Mouse (Mus musculus) intestine, postnatal 0 days (tissue): ENCODE results near the gene Prl7a2. TPM values are rescaled to one million over a fixed set of nuclear protein-coding genes. Genes with fewer than 3 reads are reported as not detected.

Experiments
- ATAC-seq: fragments of 200-750 bp; cut with Nextera tagmentation; 2 replicates; pipeline ENCODE4 v1.8.0; 2017; ENCODE audit warnings: mild to moderate bottlenecking, moderate TSS enrichment, moderate library complexity
- H3K27ac ChIP-seq: fragments of 300-500 bp; sonication (generic); 2 replicates; pipeline ENCODE4 v1.5.1; 2014; ENCODE audit warnings: mild to moderate bottlenecking, low read depth, low read length, moderate library complexity
- H3K27me3 ChIP-seq: fragments of 300-500 bp; sonication (generic); replicated peaks from 2 replicates; pipeline ENCODE4 v1.6.1; 2014; ENCODE audit warnings: low read length, mixed read lengths; ENCODE audit not compliant: control insufficient read depth, insufficient read depth
- H3K36me3 ChIP-seq: fragments of 300-500 bp; sonication (generic); 2 replicates; pipeline ENCODE4 v1.6.1; 2014; ENCODE audit warnings: mild to moderate bottlenecking, moderate library complexity; ENCODE audit not compliant: control insufficient read depth, insufficient read depth
- H3K4me1 ChIP-seq: fragments of 300-500 bp; sonication (generic); replicated peaks from 2 replicates; pipeline ENCODE4 v1.6.1; 2014; ENCODE audit warnings: antibody characterized with exemption, low read length, mixed read lengths; ENCODE audit not compliant: control insufficient read depth, insufficient read depth
- H3K4me2 ChIP-seq: fragments of 300-500 bp; sonication (generic); replicated peaks from 2 replicates; pipeline ENCODE4 v1.6.1; 2014; ENCODE audit warnings: low read depth, mild to moderate bottlenecking, moderate library complexity
- H3K4me3 ChIP-seq: fragments of 300-500 bp; sonication (generic); 2 replicates; pipeline ENCODE4 v1.5.1; 2014; ENCODE audit warnings: low read depth, low read length
- H3K9ac ChIP-seq: fragments of 300-500 bp; sonication (generic); 2 replicates; pipeline ENCODE4 v1.6.1; 2014; ENCODE audit warnings: mild to moderate bottlenecking, low read depth, low read length
- H3K9me3 ChIP-seq: fragments of 300-500 bp; sonication (generic); 2 replicates; pipeline ENCODE4 v1.6.1; 2016; ENCODE audit warnings: mixed run types; ENCODE audit not compliant: control insufficient read depth
- CTCF ChIP-seq: sonication (generic); IDR thresholded peaks from 2 replicates; pipeline ENCODE4 v1.5.1; 2016; ENCODE audit warnings: low read depth, mild to moderate bottlenecking, control low read depth, antibody characterized with exemption, moderate library complexity
- WGBS: fragments of 180-500 bp; shearing (Covaris S2); extraction: QIAGEN DNeasy Blood & Tissue Kit; methylation state at CpG from one replicate; pipeline ENCODE4 v1.1.7; 2014; 5-methylcytosine and 5-hydroxymethylcytosine counted together
- polyA plus RNA-seq: library from polyadenylated mRNA; unstranded; fragments of >200 nt; fragmentation: Nextera tagmentation; extraction: Ambion mirVana; gene quantifications from 2 replicates; pipeline ENCODE4 v1.2.1, GENCODE M21; 2015

Gene Prl7a2
- polyA plus RNA-seq, result not detected in 2 replicates

- Histone ChIP-seq H3K9ac (no peak within 1 kb of the TSS), H3K4me1 (no peaks in the 10 kb centered on the region), H3K27ac (no peak within 1 kb of the TSS), H3K27me3 (no peaks in the 10 kb centered on the region), H3K4me3 (no peak within 1 kb of the TSS), H3K4me2 (no peak within 1 kb of the TSS), H3K9me3 (no peaks in the 10 kb centered on the region), H3K36me3 (no peaks in the 10 kb centered on the region)
- ATAC-seq, result no peak
- no peak for TF ChIP-seq CTCF
- WGBS, result 77% methylated on average over 4 of the region's 4 CpGs
Observed at GRCm38 (mm10) chr13:27667936-27668335, at the start of gene Prl7a2. Gene Prl7a2, minus strand, starts transcription at chr13:27668036.

DNA sequence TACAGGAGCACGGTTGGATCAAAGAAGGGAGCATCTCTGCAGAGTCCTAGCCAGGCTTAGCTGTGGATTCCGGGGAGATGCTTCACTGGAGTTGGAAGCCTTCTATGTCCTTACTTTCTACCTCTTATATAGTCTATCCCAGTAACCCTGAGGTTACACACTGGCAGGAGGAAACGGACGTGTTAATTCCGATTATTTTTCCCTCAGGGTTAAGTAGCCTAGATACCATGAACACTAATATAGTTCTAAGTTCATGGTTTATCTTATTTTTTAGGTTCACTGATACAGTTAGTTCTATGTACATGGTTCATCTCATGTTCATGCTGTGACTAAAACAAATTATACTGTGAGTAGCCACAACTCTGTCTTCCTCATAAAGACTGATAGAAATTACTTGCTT lies 48.8 kb upstream of the Prl7a2 start, which contains the start of gene Prl7d1:
Gene Prl7d1 (minus strand): TSS at position 101 of the 400 bp plus-strand sequence.
- 72% methylated on average over 5 of the region's 5 CpGs for WGBS
- Histone ChIP-seq H3K9ac (no peak within 1 kb of the TSS), H3K4me3 (no peak within 1 kb of the TSS), H3K27me3 (no peaks in the 10 kb centered on the region), H3K36me3 (no peaks in the 10 kb centered on the region), H3K27ac (no peak within 1 kb of the TSS), H3K4me1 (no peaks in the 10 kb centered on the region), H3K9me3 (no peaks in the 10 kb centered on the region), H3K4me2 (no peak within 1 kb of the TSS)
- TF ChIP-seq CTCF, result no peak
- no peak for ATAC-seq

- Histone ChIP-seq H3K27ac (no peak overlapping the region), H3K9ac (no peak overlapping the region), H3K4me3 (no peak overlapping the region), H3K4me1 (no peaks in the 10 kb centered on the region), H3K36me3 (no peaks in the 10 kb centered on the region), H3K4me2 (no peak overlapping the region), H3K27me3 (no peaks in the 10 kb centered on the region), H3K9me3 (no peaks in the 10 kb centered on the region)
- ATAC-seq, result no peak
- no peak for TF ChIP-seq CTCF
- WGBS, result 69% methylated on average over 2 of the region's 2 CpGs
Observed at GRCm38 (mm10) chr13:27706521-27706920, 38.7 kb upstream of the Prl7a2 start.

GRCm38 (mm10) chr13:27660747-27661146 lies 7.1 kb downstream of the Prl7a2 start:
- Histone ChIP-seq H3K36me3 (no peaks in the 10 kb centered on the region), H3K27me3 (no peaks in the 10 kb centered on the region), H3K9me3 (no peaks in the 10 kb centered on the region), H3K4me2 (no peak overlapping the region), H3K27ac (no peak overlapping the region), H3K4me1 (no peaks in the 10 kb centered on the region), H3K4me3 (no peak overlapping the region), H3K9ac (no peak overlapping the region)
- no peak for ATAC-seq
- no peak for TF ChIP-seq CTCF
- 72% methylated on average over 2 of the region's 2 CpGs for WGBS

DNA sequence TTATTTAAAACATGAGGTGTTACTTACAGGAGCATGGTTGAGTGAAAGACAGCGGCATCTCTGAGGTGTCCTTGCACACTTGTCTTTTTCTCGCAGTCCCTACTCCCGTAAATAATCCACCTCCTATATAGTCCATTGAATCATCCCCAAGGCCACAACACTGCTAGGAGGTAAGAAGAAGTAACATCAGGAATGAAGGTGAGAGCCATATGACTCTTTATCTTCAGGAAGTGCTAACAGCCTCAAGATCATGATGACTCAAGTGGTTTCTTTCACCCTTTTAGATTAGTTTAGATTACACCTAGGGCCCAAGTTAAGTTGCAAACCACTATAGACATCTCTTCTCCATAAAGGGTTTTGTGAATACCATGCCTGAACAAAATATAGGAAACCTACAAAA lies 25.4 kb downstream of the Prl7a2 start, which contains the start of gene Prl7a1:
Gene Prl7a1 (minus strand): TSS at position 101 of the 400 bp plus-strand sequence.
- H3K27ac ChIP-seq, result no peak within 1 kb of the TSS
- WGBS, result 100% methylated on average over 3 of the region's 3 CpGs
- H3K27me3 ChIP-seq, result no peaks in the 10 kb centered on the region
- no peaks in the 10 kb centered on the region for H3K36me3 ChIP-seq
- no peak within 1 kb of the TSS for H3K9ac ChIP-seq
- H3K4me2 ChIP-seq, result no peak within 1 kb of the TSS
- H3K4me3 ChIP-seq, result no peak within 1 kb of the TSS
- no peaks in the 10 kb centered on the region for H3K4me1 ChIP-seq
- TF ChIP-seq CTCF, result no peak
- no peaks in the 10 kb centered on the region for H3K9me3 ChIP-seq
- no peak for ATAC-seq

GRCm38 (mm10) chr13:27610482-27610881 lies 57.4 kb downstream of the Prl7a2 start, which contains the start of gene Prl7b1:
Gene Prl7b1, minus strand, starts transcription at chr13:27610582.
- H3K4me2 ChIP-seq, result no peak within 1 kb of the TSS
- ATAC-seq, result no peak
- H3K27me3 ChIP-seq, result no peaks in the 10 kb centered on the region
- H3K9me3 ChIP-seq, result no peaks in the 10 kb centered on the region
- no peaks in the 10 kb centered on the region for H3K36me3 ChIP-seq
- H3K9ac ChIP-seq, result no peak within 1 kb of the TSS
- TF ChIP-seq CTCF, result no peak
- 65% methylated on average over 4 of the region's 4 CpGs for WGBS
- H3K4me3 ChIP-seq, result no peak within 1 kb of the TSS
- H3K27ac ChIP-seq, result no peak within 1 kb of the TSS
- H3K4me1 ChIP-seq, result no peaks in the 10 kb centered on the region

Other genes with a start within 250 kb of the Prl7a2 start
- gene Prl8a6, start 229.3 kb downstream of the Prl7a2 start, polyA plus RNA-seq, result not detected in 2 replicates
- not detected in 2 replicates for gene Prl8a8, start 154.8 kb downstream of the Prl7a2 start, polyA plus RNA-seq
- not detected in 2 replicates for gene Prl8a9, start 103.4 kb downstream of the Prl7a2 start, polyA plus RNA-seq
- gene Prl8a1, start 85.9 kb downstream of the Prl7a2 start, polyA plus RNA-seq, result not detected in 2 replicates
- gene Prl7b1, start 57.5 kb downstream of the Prl7a2 start, polyA plus RNA-seq, result not detected in 2 replicates
- not detected in 2 replicates for gene Prl7a1, start 25.5 kb downstream of the Prl7a2 start, polyA plus RNA-seq
- not detected in 2 replicates for gene Prl7d1, start 48.7 kb upstream of the Prl7a2 start, polyA plus RNA-seq
- not detected in 2 replicates for gene Prl7c1, start 112.8 kb upstream of the Prl7a2 start, polyA plus RNA-seq
- not detected in 2 replicates for gene Prl2a1, start 133.6 kb upstream of the Prl7a2 start, polyA plus RNA-seq
- gene Prl2c1, start 181.3 kb upstream of the Prl7a2 start, polyA plus RNA-seq, result not detected in 2 replicates